In the genomic region with DNA sequence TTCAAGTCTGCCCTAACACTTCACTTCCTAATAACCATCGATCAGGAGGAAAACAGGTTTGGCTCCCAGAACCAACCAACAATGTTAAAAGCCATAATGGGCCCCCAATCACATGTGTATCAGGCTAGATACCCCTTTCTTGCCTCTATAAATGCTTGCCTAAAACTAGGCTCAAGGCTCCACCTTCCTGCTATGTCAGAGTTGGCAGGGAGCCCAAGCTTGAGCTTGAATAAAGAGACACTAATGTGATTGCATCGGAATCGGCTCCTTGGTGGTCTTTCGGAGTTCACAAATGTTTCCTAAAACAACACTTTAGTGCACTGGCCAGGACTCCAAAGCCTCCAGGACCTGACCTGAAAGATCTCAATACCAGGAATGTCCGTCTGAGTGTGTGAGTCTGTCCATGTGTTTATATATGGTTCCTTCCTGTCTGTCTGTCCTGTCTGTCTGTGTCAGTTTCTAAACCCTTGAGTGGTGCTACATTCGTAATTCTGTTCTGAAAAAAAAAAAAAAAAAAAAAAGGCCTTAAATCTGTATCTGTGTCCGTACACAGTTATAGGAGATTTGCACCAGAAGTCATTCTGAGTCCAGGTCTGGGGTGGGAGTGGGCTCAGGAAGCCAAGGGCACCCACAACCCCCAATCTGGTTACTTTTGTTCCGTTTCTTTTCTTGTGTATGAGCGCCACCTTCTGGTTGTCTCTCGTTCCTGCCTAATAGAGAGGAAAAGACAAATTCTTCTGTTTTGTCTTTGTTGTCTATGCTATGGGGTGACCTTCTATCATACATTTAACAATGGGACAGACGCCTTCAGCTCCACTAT, we compare ENCODE assay signal across 8 mouse cellular contexts. TPM values are rescaled to one million over a fixed set of nuclear protein-coding genes. Genes with fewer than 3 reads are reported as not detected.
A peak's percentile ranks its signal among the peaks of the same experiment; 100 is the strongest.
DNase-seq lines count a peak whose midpoint lies in the region; ATAC-seq lines count a peak whose summit lies in the region.

No protein-coding gene starts in this region.

- no peaks in the 10 kb centered on the region for H3K36me3 ChIP-seq in forebrain, embryonic 13.5 days (ENCODE audit: poor library complexity, severe bottlenecking)
- no peaks in the 10 kb centered on the region for H3K36me3 ChIP-seq in hindbrain, embryonic 14.5 days (replicated peaks; ENCODE audit: control insufficient read depth, insufficient read depth)
- H3K36me3 ChIP-seq in stomach, embryonic 14.5 days (ENCODE audit: control insufficient read depth, insufficient read depth, low read length): no peaks in the 10 kb centered on the region

- peak overlapping the region; percentile 61 for H3K9ac ChIP-seq in forebrain, embryonic 13.5 days
- peak overlapping the region; percentile 41 for H3K9ac ChIP-seq in hindbrain, embryonic 14.5 days
- no peak overlapping the region for H3K9ac ChIP-seq in stomach, embryonic 14.5 days (replicated peaks; ENCODE audit: low read depth, low read length)

- H3K27ac ChIP-seq in forebrain, embryonic 13.5 days: peak overlapping the region; percentile 61
- H3K27ac ChIP-seq in hindbrain, embryonic 14.5 days: peak overlapping the region; percentile 72
- H3K27ac ChIP-seq in stomach, embryonic 14.5 days (ENCODE audit: low read length): peak overlapping the region; percentile 72

- peaks cover 7% of the 10 kb centered on the region; the same call in 1 of the 2 replicates for H3K4me1 ChIP-seq in forebrain, embryonic 13.5 days
- H3K4me1 ChIP-seq in hindbrain, embryonic 14.5 days (replicated peaks; ENCODE audit: control insufficient read depth, insufficient read depth, low read length): no peaks in the 10 kb centered on the region
- H3K4me1 ChIP-seq in stomach, embryonic 14.5 days (ENCODE audit: control insufficient read depth, insufficient read depth, low read length): 0 out of 2 replicates have a peak, but pooled peaks cover 3% of the 10 kb centered on the region

- H3K9me3 ChIP-seq in forebrain, embryonic 13.5 days (replicated peaks): no peaks in the 10 kb centered on the region
- H3K9me3 ChIP-seq in hindbrain, embryonic 14.5 days (ENCODE audit: control insufficient read depth, low read length): no peaks in the 10 kb centered on the region
- no peaks in the 10 kb centered on the region for H3K9me3 ChIP-seq in stomach, embryonic 14.5 days (ENCODE audit: control insufficient read depth, low read depth, low read length)

- H3K27me3 ChIP-seq in forebrain, embryonic 13.5 days: no peaks in the 10 kb centered on the region
- H3K27me3 ChIP-seq in hindbrain, embryonic 14.5 days (ENCODE audit: control insufficient read depth, insufficient read depth, low read length): no peaks in the 10 kb centered on the region
- no peaks in the 10 kb centered on the region for H3K27me3 ChIP-seq in stomach, embryonic 14.5 days (ENCODE audit: control insufficient read depth, insufficient read depth, low read length)

- peak; percentile 93 for ATAC-seq in forebrain, embryonic 13.5 days
- ATAC-seq in hindbrain, embryonic 14.5 days (ENCODE audit: low FRiP score): peak; percentile 94
- ATAC-seq in megakaryocyte progenitor cell, adult 5-6 weeks (replicated peaks; ENCODE audit: poor library complexity): peak; percentile 87
- ATAC-seq in stomach, embryonic 14.5 days (ENCODE audit: insufficient number of reproducible peaks, insufficient read depth, low FRiP score, low read depth): peak; percentile 75; the same call in 1 of the 2 replicates

- peak overlapping the region; percentile 54 for H3K4me2 ChIP-seq in forebrain, embryonic 13.5 days
- H3K4me2 ChIP-seq in hindbrain, embryonic 14.5 days (replicated peaks): peak overlapping the region; percentile 39
- H3K4me2 ChIP-seq in stomach, embryonic 14.5 days (replicated peaks; ENCODE audit: low read depth, low read length): peak overlapping the region; percentile 30; the same call in 1 of the 2 replicates

- 19% methylated on average over 11 of the region's 11 CpGs for WGBS in forebrain, embryonic 13.5 days
- WGBS in hindbrain, embryonic 14.5 days: 26% methylated on average over 11 of the region's 11 CpGs
- WGBS in stomach, embryonic 14.5 days: 18% methylated on average over 11 of the region's 11 CpGs

- peak overlapping the region; percentile 32 for H3K4me3 ChIP-seq in forebrain, embryonic 13.5 days
- peak overlapping the region; percentile 12; the same call in 1 of the 2 replicates for H3K4me3 ChIP-seq in hindbrain, embryonic 14.5 days (replicated peaks; ENCODE audit: low read length)
- peak overlapping the region; percentile 11; the same call in 1 of the 2 replicates for H3K4me3 ChIP-seq in stomach, embryonic 14.5 days (ENCODE audit: low read depth, low read length)

- DNase-seq in kidney, adult 18-20 months: peak; percentile 38
- DNase-seq in kidney, adult 11 months: no peak
- peak; percentile 56 for DNase-seq in c-Kit-positive CD71-negative TER-119-negative erythroid progenitor cells, embryonic 14.5 days (ENCODE audit: low read depth)
- DNase-seq in hindbrain, embryonic 14.5 days (ENCODE audit: low spot score): peak; percentile 93
- peak; percentile 36 to 67 for DNase-seq in left cerebral cortex, adult 18-20 months (ENCODE audit: low spot score in 2 of 2)

RNA-seq across cellular contexts. Expression of a gene that starts 42.2 kb away (rescaled TPM):
- not detected in 2 replicates for polyA plus RNA-seq in forebrain, embryonic 13.5 days (2015; fragmentation: Nextera tagmentation; extraction: Ambion mirVana)
- polyA plus RNA-seq in hindbrain, embryonic 14.5 days (2014; fragmentation: Nextera tagmentation; extraction: Ambion mirVana): not detected in 2 replicates
- total RNA-seq in left cerebral cortex, adult 18-20 months (2021): not detected
- total RNA-seq in megakaryocyte progenitor cell, adult 5-6 weeks (2015): not detected in 2 replicates
- total RNA-seq in megakaryocyte progenitor cell, adult 5-6 weeks (2017): not detected in 2 replicates
- not detected in 2 replicates for polyA plus RNA-seq in stomach, embryonic 14.5 days (2014; fragmentation: Nextera tagmentation; extraction: Ambion mirVana)
